Mouse (Mus musculus) heart, adult 2 months (tissue): ENCODE data around the gene Rpl3l. TPM values are rescaled to one million over a fixed set of nuclear protein-coding genes. Genes with fewer than 3 reads are reported as not detected.
A peak's percentile ranks its signal among the peaks of the same experiment; 100 is the strongest.

Experiments
- DNase-seq, 2 experiments: peaks; one replicate each; pipeline ENCODE4 v3.0.0; 2021
- H3K27ac ChIP-seq: fragments of 200-600 bp; 2 replicates; pipeline ENCODE4 v1.8.1; 2022
- H3K27me3 ChIP-seq: fragments of 200-500 bp; 2 replicates; pipeline ENCODE4 v1.6.1; 2012; ENCODE audit warnings: mild to moderate bottlenecking, low read length, inconsistent platforms, mixed read lengths; ENCODE audit not compliant: control insufficient read depth, insufficient read depth
- H3K36me3 ChIP-seq: fragments of 200-500 bp; 2 replicates; pipeline ENCODE4 v1.6.1; 2012; ENCODE audit warnings: low read length, inconsistent platforms; ENCODE audit not compliant: control insufficient read depth, insufficient read depth
- H3K4me1 ChIP-seq: fragments of 200-500 bp; 2 replicates; pipeline ENCODE4 v1.6.1; 2011; ENCODE audit warnings: low read length; ENCODE audit not compliant: control insufficient read depth, insufficient read depth
- H3K4me3 ChIP-seq: fragments of 200-600 bp; 2 replicates; pipeline ENCODE4 v1.8.1; 2022
- H3K79me2 ChIP-seq: fragments of 200-500 bp; replicated peaks from 2 replicates; pipeline ENCODE4 v1.6.1; 2012; ENCODE audit warnings: mild to moderate bottlenecking, inconsistent platforms, low read length, moderate library complexity, mixed read lengths; ENCODE audit not compliant: control insufficient read depth, insufficient read depth
- H3K9ac ChIP-seq: fragments of 200-500 bp; 2 replicates; pipeline ENCODE4 v1.6.1; 2012; ENCODE audit warnings: low read depth, mild to moderate bottlenecking, control low read depth, inconsistent platforms, low read length, mixed read lengths
- CTCF ChIP-seq: fragments of 200-600 bp; IDR thresholded peaks from 2 replicates; pipeline ENCODE4 v1.8.1; 2022; ENCODE audit warnings: antibody characterized with exemption, mild to moderate bottlenecking, moderate library complexity
- EP300 ChIP-seq: fragments of 200-500 bp; IDR thresholded peaks from 2 replicates; pipeline ENCODE4 v1.6.1; 2011; ENCODE audit warnings: low read depth, low read length, control low read depth; ENCODE audit not compliant: insufficient read depth
- POLR2A ChIP-seq: fragments of 200-500 bp; IDR thresholded peaks from 2 replicates; pipeline ENCODE4 v1.6.1; 2011; ENCODE audit warnings: mild to moderate bottlenecking, low read depth, low read length, control low read depth; ENCODE audit not compliant: insufficient read depth
- WGBS: fragments of 180-500 bp; shearing (Covaris S2); methylation state at CpG from one replicate; pipeline ENCODE4 v1.1.7; 2018; 5-methylcytosine and 5-hydroxymethylcytosine counted together
- intact Hi-C: fragments of 180-260 bp; cut with DNase I; formaldehyde crosslinking; loops from one replicate; pipeline ENCODE4 v1.15.1; 2025
- polyA plus RNA-seq: library from polyadenylated mRNA; depleted of rRNA; stranded (reverse); fragments of >200 nt; gene quantifications from 2 replicates; pipeline ENCODE4 v1.2.3, GENCODE M21; 2012
- total RNA-seq, 2 experiments: library from RNA; stranded (reverse); gene quantifications; 2 replicates each; pipeline ENCODE4 v1.2.3; 2021

Rpl3l gene
- total and polyA plus RNA-seq, 3 experiments, result 213 to 472 (median 386) TPM

- no peak overlapping the region for H3K9ac ChIP-seq
- intact Hi-C loops, result loop anchor here (10.0 kb wide), 1 partner anchor 272 kb away; the partner anchor contains the start of genes Cramp1l and Ift140
- no peak overlapping the region for H3K4me3 ChIP-seq
- no peaks in the 10 kb centered on the region for H3K27me3 ChIP-seq
- no peak for DNase-seq
- TF ChIP-seq CTCF (no peak), POLR2A (no peak), EP300 (no peak)
- no peaks in the 10 kb centered on the region for H3K79me2 ChIP-seq
- WGBS, result 62% methylated on average over 8 of the region's 8 CpGs
- no peak overlapping the region for H3K27ac ChIP-seq
- peaks cover 2% of the 10 kb centered on the region; the same call in 1 of the 2 replicates for H3K36me3 ChIP-seq
- peaks cover 3% of the 10 kb centered on the region for H3K4me1 ChIP-seq
These were observed 14.7 kb downstream of the Rpl3l start for GRCm38 (mm10) chr17:24742307-24742706.

DNA sequence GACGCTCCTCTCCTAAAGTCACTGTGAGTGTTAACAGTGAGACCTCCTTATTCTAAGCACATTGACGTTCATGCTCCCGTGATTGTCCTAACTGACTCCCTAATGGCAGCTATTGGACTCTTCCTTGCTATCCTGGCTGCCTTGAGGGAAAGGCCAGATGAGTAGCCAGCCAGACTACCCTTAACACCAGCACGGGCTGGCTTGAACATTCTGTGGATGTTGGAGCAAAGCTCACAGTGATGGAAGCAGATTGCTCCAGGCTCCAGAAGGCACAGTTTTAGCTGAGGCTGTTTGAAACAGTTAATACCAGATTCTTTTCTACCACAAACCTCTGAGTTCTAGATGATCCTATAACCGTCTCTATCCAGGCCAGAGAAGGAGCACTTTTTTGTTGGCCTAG, 16.3 kb downstream of the Rpl3l start:
- Histone ChIP-seq H3K4me3 (no peak overlapping the region), H3K27me3 (no peaks in the 10 kb centered on the region), H3K4me1 (no peaks in the 10 kb centered on the region), H3K27ac (no peak overlapping the region), H3K36me3 (no peaks in the 10 kb centered on the region), H3K79me2 (no peaks in the 10 kb centered on the region), H3K9ac (no peak overlapping the region)
- no peak for DNase-seq
- TF ChIP-seq CTCF (no peak), EP300 (no peak), POLR2A (no peak)
- intact Hi-C loops, result loop anchor here (10.0 kb wide), 1 partner anchor 271 kb away; the partner anchor contains the start of genes Cramp1l and Ift140
- WGBS, result 67% methylated on average over 5 of the region's 5 CpGs

DNA sequence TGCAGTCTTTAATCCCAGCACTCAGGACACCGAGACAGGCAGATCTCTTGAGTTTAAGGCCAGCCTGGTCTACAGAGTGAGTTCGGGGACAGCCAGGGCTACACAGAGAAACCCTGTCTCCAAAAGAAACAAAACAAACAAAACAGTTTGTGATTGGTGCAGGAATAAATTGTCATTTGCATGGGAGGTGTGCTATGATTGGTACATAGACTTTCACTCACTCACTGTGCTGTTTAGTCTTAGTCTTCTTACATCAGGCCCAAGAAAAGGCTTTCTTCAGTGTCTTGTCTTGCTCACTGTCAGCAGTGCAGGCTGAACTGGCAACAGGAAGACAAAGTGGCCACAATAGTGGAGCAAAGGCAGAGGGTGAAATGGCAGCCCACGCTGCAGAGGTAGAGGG, 16.8 kb downstream of the Rpl3l start:
- no peak for TF ChIP-seq CTCF
- TF ChIP-seq POLR2A, result no peak
- no peak for TF ChIP-seq EP300
- Histone ChIP-seq H3K27ac (no peak overlapping the region), H3K36me3 (no peaks in the 10 kb centered on the region), H3K27me3 (no peaks in the 10 kb centered on the region), H3K4me3 (no peak overlapping the region), H3K4me1 (no peaks in the 10 kb centered on the region), H3K9ac (no peak overlapping the region), H3K79me2 (no peaks in the 10 kb centered on the region)
- intact Hi-C loops, result loop anchor here (10.0 kb wide), 1 partner anchor 270 kb away; the partner anchor contains the start of genes Cramp1l and Ift140
- DNase-seq, result no peak
- WGBS, result 72% methylated on average over 3 of the region's 3 CpGs

DNA sequence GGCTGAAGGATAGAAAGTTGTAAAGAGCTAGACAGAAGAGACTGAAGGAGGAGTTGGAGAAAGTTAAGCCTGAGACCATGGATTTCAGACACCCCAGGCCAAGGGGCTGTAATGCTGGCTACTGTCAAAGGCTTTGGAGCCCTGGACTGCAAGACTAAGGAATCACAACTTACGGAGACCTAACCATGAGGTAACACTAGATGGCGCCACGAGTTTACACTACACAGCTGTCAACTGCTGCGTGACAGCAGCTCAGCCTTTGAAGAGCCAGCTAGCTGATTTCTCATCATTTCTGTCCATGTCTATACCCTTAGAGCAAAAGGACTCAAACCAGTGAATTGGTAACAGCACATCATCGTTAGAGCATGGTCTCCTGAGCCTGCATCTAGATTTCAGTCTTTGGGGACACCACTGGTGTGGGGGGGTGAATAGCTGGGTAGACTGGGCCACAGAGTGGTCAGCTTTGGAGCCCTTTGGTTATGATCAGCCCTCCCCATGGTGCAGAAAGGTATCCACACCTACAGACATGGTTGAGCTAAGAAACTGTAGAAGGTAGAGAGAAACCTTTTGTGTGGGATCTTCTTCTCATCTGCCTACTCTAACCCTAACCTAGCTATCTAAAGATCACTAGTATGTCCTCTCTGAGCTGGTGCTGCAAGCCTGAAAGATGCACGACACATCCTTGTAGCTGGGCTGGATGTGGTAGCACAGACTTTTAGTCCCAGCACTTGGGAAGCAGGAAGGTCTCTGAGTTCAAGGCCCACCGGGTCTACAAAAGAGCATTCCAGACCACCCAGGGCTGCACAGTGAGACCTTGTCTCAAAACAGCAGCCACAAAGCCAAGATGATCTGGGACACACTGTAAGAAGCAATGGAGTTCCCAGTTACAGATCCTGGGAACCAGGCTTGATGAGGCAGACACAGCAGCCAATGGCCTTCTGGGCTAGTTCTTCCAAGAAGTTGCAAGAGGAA, 18.2 kb downstream of the Rpl3l start:
- peak; percentile 78 to 81 for DNase-seq
- intact Hi-C loops, result loop anchor here (1.0 to 10.0 kb wide), 3 partner anchors 71 to 269 kb away; partner anchors contain the start of genes Cramp1l and Ift140
- Histone ChIP-seq H3K4me1 (no peaks in the 10 kb centered on the region), H3K9ac (no peak overlapping the region), H3K36me3 (no peaks in the 10 kb centered on the region), H3K79me2 (no peaks in the 10 kb centered on the region), H3K27me3 (no peaks in the 10 kb centered on the region), H3K4me3 (no peak overlapping the region), H3K27ac (no peak overlapping the region)
- 22% methylated on average over 7 of the region's 7 CpGs for WGBS
- TF ChIP-seq POLR2A (no peak), CTCF (peak; percentile 96), EP300 (peak; percentile 93)

DNA sequence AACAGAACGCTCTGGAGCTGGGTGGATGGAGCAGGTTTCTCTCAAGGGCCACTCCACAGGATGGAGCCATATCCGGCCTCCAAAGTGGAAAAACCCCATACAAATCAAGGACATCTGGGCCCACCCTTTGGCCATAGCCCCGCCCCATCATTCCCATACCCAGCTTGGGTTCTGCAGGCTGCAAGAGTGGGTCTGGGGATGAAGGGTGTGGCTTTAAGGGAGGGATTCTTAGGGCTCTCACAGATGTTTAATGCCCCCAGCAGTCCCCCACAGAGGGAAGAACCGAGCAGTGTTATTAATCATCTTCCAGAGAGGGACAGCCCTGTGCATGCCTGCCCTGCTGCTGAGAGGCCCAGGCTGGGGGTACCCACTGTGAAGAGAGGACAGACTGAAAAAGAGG, 19.4 kb downstream of the Rpl3l start:
- H3K9ac ChIP-seq, result no peak overlapping the region
- peaks cover 5% of the 10 kb centered on the region for H3K27me3 ChIP-seq
- H3K4me1 ChIP-seq, result no peaks in the 10 kb centered on the region
- DNase-seq, result no peak
- intact Hi-C loops, result loop anchor here (10.0 kb wide), 1 partner anchor 268 kb away; the partner anchor contains the start of genes Cramp1l and Ift140
- H3K27ac ChIP-seq, result no peak overlapping the region
- TF ChIP-seq EP300, result no peak
- TF ChIP-seq POLR2A, result no peak
- no peak for TF ChIP-seq CTCF
- 36% methylated on average over 4 of the region's 4 CpGs for WGBS
- no peaks in the 10 kb centered on the region for H3K36me3 ChIP-seq
- H3K79me2 ChIP-seq, result no peaks in the 10 kb centered on the region
- H3K4me3 ChIP-seq, result no peak overlapping the region

DNA sequence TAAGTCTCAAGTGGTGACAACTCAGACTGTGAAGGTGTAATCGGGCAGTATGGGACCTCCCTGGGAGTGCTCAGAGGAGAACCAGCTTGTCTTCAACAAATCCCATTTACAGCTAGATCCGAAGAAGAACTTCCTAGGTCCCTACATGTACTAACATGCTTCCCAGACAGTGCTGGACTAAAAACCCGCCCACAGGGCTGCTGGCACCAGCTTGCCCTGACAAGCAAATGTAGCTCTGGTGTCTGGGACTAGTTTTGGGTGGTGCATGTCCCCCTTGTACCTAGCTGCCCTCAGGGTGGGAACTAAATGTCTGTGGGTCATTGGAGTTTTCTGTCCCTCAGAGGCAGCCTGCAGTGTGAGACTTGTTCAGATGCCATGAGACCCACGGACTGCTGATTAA, 23.9 kb downstream of the Rpl3l start:
- Histone ChIP-seq H3K36me3 (no peaks in the 10 kb centered on the region), H3K79me2 (no peaks in the 10 kb centered on the region), H3K4me1 (no peaks in the 10 kb centered on the region; the same call in 1 of the 2 replicates), H3K27ac (no peak overlapping the region), H3K27me3 (peaks cover 17% of the 10 kb centered on the region), H3K9ac (no peak overlapping the region), H3K4me3 (no peak overlapping the region)
- intact Hi-C loops, result no loop called here
- DNase-seq, result no peak
- 9% methylated on average over 4 of the region's 4 CpGs for WGBS
- TF ChIP-seq POLR2A (no peak), EP300 (no peak), CTCF (no peak)
